Mouse (Mus musculus) kidney, postnatal 10 days (tissue): ENCODE data around the gene Uvrag.
"Not testable (repeated sequence)": the region's sequence is repeated elsewhere in the genome, so short reads cannot be mapped to it uniquely, and the experiment has no call there.

ENCODE experiments used
- DNase-seq: peaks from one replicate; pipeline ENCODE4 v3.0.0; 2021; ENCODE audit warnings: mixed read lengths

The Uvrag gene

GRCm38 (mm10) chr7:98967672-98968071, 173.3 kb downstream of the Uvrag start:
- no peak for DNase-seq

- DNase-seq, result not testable (repeated sequence)
These were observed 177.4 kb downstream of the Uvrag start for GRCm38 (mm10) chr7:98963581-98963980.

GRCm38 (mm10) chr7:98962547-98963311, 178.2 kb downstream of the Uvrag start:
- DNase-seq, result peak; percentile 83

GRCm38 (mm10) chr7:98962074-98962473, 178.9 kb downstream of the Uvrag start:
- no peak for DNase-seq

- no peak for DNase-seq
These were observed 180.7 kb downstream of the Uvrag start for GRCm38 (mm10) chr7:98960274-98960673.

GRCm38 (mm10) chr7:98959246-98959645, 181.7 kb downstream of the Uvrag start:
- DNase-seq, result no peak

- no peak for DNase-seq
These were observed 182.8 kb downstream of the Uvrag start for GRCm38 (mm10) chr7:98958172-98958571.

GRCm38 (mm10) chr7:98957111-98957741, 183.7 kb downstream of the Uvrag start:
- DNase-seq, result no peak

GRCm38 (mm10) chr7:98956609-98957008, 184.3 kb downstream of the Uvrag start:
- DNase-seq, result no peak

GRCm38 (mm10) chr7:98953649-98954048, 187.3 kb downstream of the Uvrag start:
- DNase-seq, result no peak

- no peak for DNase-seq
These were observed 196.0 kb downstream of the Uvrag start for GRCm38 (mm10) chr7:98944986-98945385.

GRCm38 (mm10) chr7:98943687-98944086, 197.3 kb downstream of the Uvrag start:
- no peak for DNase-seq

- no peak for DNase-seq
These were observed 198.2 kb downstream of the Uvrag start for GRCm38 (mm10) chr7:98942746-98943145.

GRCm38 (mm10) chr7:98939194-98939593, 201.7 kb downstream of the Uvrag start:
- peak; percentile 59 for DNase-seq

- DNase-seq, result no peak
These were observed 202.3 kb downstream of the Uvrag start for GRCm38 (mm10) chr7:98938621-98939020.

- no peak for DNase-seq
These were observed 203.7 kb downstream of the Uvrag start for GRCm38 (mm10) chr7:98937079-98937813.

- no peak for DNase-seq
These were observed 205.2 kb downstream of the Uvrag start for GRCm38 (mm10) chr7:98935757-98936156.

- no peak for DNase-seq
These were observed 205.7 kb downstream of the Uvrag start for GRCm38 (mm10) chr7:98935193-98935592.

- DNase-seq, result peak; percentile 61
These were observed 212.5 kb downstream of the Uvrag start for GRCm38 (mm10) chr7:98928336-98929025.

GRCm38 (mm10) chr7:98926906-98927528, 213.9 kb downstream of the Uvrag start:
- DNase-seq, result no peak

GRCm38 (mm10) chr7:98924380-98924869, 216.5 kb downstream of the Uvrag start:
- DNase-seq, result peak; percentile 38

- no peak for DNase-seq
These were observed 218.0 kb downstream of the Uvrag start for GRCm38 (mm10) chr7:98922984-98923383.
